Mouse (Mus musculus): Measurements from ENCODE around the gene Zmynd12.

Gene Zmynd12

GRCm38 (mm10) chr4:119512731-119513141 lies 90.1 kb downstream of the Zmynd12 start:
- no peak for DNase-seq (ENCODE audit: low read depth, low spot score)
